Mouse (Mus musculus) small intestine, adult 2 months (tissue): ENCODE measurements around the gene Plxdc2.

Experiments
- CTCF ChIP-seq: fragments of 200-500 bp; IDR thresholded peaks from 2 replicates; pipeline ENCODE4 v1.5.1; 2012; ENCODE audit warnings: low read depth, mild to moderate bottlenecking, control low read depth, inconsistent platforms, low read length, moderate library complexity, mixed read lengths; ENCODE audit not compliant: insufficient replicate concordance, insufficient read length; ENCODE audit errors: extremely low read depth
- POLR2A ChIP-seq: fragments of 200-500 bp; IDR thresholded peaks from 2 replicates; pipeline ENCODE4 v1.6.1; 2012; ENCODE audit warnings: low read depth, mild to moderate bottlenecking, control low read depth, inconsistent platforms, low read length, moderate library complexity

DNA sequence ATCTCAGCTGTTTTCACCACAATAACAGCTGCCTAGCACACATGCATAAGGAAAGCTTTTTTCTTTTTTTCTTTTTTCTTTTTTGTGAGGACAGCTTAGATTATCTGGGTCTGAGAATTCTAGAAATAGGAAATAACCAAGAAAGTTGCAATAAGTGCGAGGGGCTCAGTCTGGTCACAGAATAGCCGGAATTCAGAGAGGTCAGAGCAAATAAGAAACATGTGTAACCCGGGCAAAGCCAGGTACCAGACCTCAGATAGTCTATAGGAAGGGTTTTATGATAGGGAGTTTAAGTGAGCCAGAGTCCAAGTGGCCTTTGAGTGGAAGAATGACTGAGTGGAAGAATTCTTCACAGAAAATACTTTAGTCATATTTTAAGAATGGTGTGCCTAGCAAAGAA is 114.0 kb downstream of the Plxdc2 start:
- TF ChIP-seq CTCF (no peak), POLR2A (no peak)
